In the genomic region with DNA sequence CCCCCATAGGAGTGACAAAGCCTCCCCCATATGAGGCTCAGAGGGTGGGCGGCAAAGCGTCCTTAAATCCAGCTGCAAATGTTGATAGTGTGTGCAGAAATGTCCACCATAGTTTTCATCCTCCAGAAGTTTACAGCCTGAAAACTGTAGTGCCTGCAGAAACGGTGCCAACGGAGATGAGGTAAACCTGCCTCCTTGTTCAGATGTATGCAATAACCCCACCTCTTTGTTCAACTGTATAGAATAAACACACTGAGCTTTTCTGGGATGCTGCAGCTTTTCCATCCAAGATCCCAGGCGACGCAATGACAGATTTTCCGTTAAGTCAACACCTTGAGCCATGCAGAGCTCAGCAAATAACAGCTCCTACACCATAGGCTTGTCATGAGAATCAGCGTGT, we compare ENCODE assay signal across 15 mouse cellular contexts.
"Had no signal": no experiment of that assay in that cellular context is flagged by ENCODE, and none has a peak within 500 bp of the region (broad histone marks: within the 10 kb centered on the region; RNA-seq: fewer than 3 reads in every experiment).

No protein-coding gene starts in this region.

- H3K36me3 ChIP-seq: intestine, embryonic 15.5 days; limb, embryonic 12.5 days; midbrain, embryonic 13.5 days; neural tube, embryonic 13.5 days had no signal

- ATAC-seq: intestine, embryonic 15.5 days; midbrain, embryonic 13.5 days had no signal

- H3K27ac ChIP-seq: intestine, embryonic 15.5 days; left cerebral cortex, adult 2 months; limb, embryonic 12.5 days; liver, embryonic 14.5 days; macrophage; midbrain, embryonic 13.5 days; neural tube, embryonic 13.5 days had no signal

- H3K9ac ChIP-seq: intestine, embryonic 15.5 days; limb, embryonic 12.5 days; liver, embryonic 14.5 days; midbrain, embryonic 13.5 days; neural tube, embryonic 13.5 days had no signal

- DNase-seq: kidney, adult 18-20 months; kidney, postnatal 25 days; liver; lung, postnatal 10 days; right cerebral cortex, adult 18-20 months; right cerebral cortex, postnatal 25 days; thymus, postnatal 36 days had no signal

- H3K4me2 ChIP-seq: intestine, embryonic 15.5 days; limb, embryonic 12.5 days; midbrain, embryonic 13.5 days; neural tube, embryonic 13.5 days had no signal

- H3K9me3 ChIP-seq: intestine, embryonic 15.5 days; limb, embryonic 12.5 days; neural tube, embryonic 13.5 days had no signal

- H3K4me1 ChIP-seq: intestine, embryonic 15.5 days; limb, embryonic 12.5 days; megakaryocyte, embryonic 14.5 days had no signal

- H3K4me3 ChIP-seq: intestine, embryonic 15.5 days; left cerebral cortex, adult 2 months; limb, embryonic 12.5 days; megakaryocyte, embryonic 14.5 days; midbrain, embryonic 13.5 days; neural tube, embryonic 13.5 days had no signal

- H3K27me3 ChIP-seq: intestine, embryonic 15.5 days; megakaryocyte, embryonic 14.5 days had no signal
